Mouse (Mus musculus): ENCODE results near the gene Clip4. TPM values are rescaled to one million over a fixed set of nuclear protein-coding genes. Genes with fewer than 3 reads are reported as not detected.

Gene Clip4
- polyA plus RNA-seq, 1 experiment: not detected

DNA sequence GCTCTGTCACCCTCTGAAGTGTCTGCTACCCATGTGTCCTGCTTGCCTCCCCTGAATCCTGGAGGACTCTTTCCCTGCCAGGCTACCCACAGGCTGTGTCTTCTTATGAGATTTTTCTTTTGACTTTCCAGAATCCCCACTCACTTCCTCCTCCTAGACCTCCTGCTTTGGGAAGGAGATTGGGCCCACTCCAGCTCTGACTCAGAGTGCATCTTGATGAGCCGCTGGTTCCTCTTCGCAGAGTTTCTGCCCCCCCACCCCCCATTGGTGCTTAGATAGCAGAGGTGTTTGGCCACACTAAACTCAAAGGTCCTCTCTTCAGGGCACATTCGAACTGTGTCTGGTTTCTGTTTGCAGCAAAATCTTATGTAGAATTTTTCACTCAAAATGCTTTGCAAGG lies 58.3 kb downstream of the Clip4 start:
- H3K4me3 ChIP-seq (ENCODE audit: insufficient read depth, low read length): no peak overlapping the region

DNA sequence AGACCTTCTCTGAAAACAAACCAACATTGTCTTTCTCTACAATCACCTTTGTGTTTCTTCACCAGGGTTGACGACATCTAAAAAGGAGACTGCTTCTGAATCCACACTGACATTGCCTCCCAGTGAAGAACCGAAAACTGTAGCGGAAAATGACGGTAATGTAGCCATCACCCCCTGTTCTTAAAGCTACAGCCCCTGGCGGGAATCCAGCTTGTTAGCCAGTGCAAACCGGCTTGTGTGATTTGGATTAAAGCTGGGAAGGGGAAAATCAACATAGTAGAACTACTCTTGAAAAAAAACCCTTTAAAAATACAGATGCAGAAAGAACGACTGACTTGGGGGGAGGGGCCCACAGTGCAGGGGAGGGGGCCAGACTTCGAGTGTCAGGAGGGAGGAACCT lies 59.4 kb downstream of the Clip4 start:
- Histone ChIP-seq H3K4me1 (ENCODE audit: control insufficient read depth, insufficient read depth, low read length) (no peaks in the 10 kb centered on the region), H3K27ac (ENCODE audit: insufficient read depth, low read depth, low read length) (no peak overlapping the region), H3K4me3 (ENCODE audit: insufficient read depth, low read length) (no peak overlapping the region)
- TF ChIP-seq POLR2A (IDR thresholded peaks at IDR 0.05; ENCODE audit: borderline replicate concordance, low read depth, low read length): no peak
- no peak for TF ChIP-seq CTCF (IDR thresholded peaks at IDR 0.05; ENCODE audit: low read depth, low read length)

More for the DNA sequence above, 58.3 kb downstream of the Clip4 start:
- TF ChIP-seq POLR2A (IDR thresholded peaks at IDR 0.05; ENCODE audit: borderline replicate concordance, low read depth, low read length) (no peak), CTCF (IDR thresholded peaks at IDR 0.05; ENCODE audit: low read depth, low read length) (no peak)
- no peaks in the 10 kb centered on the region for H3K4me1 ChIP-seq (ENCODE audit: control insufficient read depth, insufficient read depth, low read length)
- H3K27ac ChIP-seq (ENCODE audit: insufficient read depth, low read depth, low read length): no peak overlapping the region

DNA sequence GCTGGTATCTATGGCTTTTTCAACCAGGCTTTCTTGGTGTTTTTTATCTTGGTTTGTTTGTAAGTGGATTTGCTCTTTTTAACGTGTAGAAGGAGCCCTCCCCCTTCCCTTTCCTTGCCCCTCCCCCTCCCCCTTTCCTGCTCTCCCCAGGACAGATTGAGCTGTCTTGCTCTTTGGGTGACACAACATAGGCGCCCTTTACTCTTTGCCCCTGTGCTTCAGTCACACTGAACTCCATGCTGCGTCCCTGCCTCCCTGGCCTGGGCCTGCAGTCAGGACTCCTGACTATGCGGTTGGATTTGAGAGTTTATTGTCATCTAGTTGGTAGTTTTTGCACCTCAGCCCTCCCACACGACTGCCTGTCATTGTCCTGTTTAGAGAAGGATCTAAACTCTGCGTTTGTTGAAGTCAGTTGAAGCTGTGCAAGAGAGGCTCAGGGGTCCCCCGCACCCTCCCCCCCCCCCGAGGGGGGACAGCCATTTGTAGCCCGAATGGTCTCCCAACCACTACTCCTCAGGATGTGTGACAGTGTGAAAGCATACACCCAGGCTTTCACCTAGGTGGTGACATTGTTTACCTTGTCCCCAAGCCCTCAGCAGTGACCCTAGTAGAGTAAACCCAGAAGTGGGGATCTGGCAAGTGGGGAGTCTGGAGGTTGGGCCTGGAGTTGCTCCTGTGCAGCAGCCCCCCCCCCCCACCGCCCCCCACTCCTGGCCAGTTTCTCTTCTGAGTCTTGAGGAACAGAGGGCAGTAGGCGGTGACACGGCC lies 60.6 kb downstream of the Clip4 start:
- TF ChIP-seq CTCF (IDR thresholded peaks at IDR 0.05; ENCODE audit: low read depth, low read length): no peak
- no peak for TF ChIP-seq POLR2A (IDR thresholded peaks at IDR 0.05; ENCODE audit: borderline replicate concordance, low read depth, low read length)
- Histone ChIP-seq H3K27ac (ENCODE audit: insufficient read depth, low read depth, low read length) (no peak overlapping the region), H3K4me3 (ENCODE audit: insufficient read depth, low read length) (no peak overlapping the region), H3K4me1 (ENCODE audit: control insufficient read depth, insufficient read depth, low read length) (no peaks in the 10 kb centered on the region)

DNA sequence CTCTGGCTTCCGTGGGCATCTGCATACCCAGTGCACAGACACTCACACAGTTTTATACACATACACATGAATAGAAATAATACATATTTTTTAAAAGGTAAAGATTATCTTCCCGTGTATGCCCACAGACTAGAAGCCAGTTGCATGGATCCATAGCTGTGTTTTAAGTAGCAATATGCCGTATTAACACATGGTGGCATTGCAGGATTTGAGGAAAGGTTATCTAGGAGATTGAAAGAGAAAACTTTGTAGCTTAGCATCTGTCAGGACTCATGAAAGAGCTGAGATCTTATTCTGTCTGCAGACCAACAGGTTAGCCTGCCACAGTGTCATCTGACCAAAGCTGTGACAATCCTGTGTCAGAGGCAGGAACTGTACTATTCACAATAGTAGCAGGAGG lies 63.7 kb downstream of the Clip4 start:
- no peaks in the 10 kb centered on the region for H3K4me1 ChIP-seq (ENCODE audit: control insufficient read depth, insufficient read depth, low read length)
- no peak overlapping the region for H3K27ac ChIP-seq (ENCODE audit: insufficient read depth, low read depth, low read length)
- TF ChIP-seq CTCF (IDR thresholded peaks at IDR 0.05; ENCODE audit: low read depth, low read length): no peak
- no peak for TF ChIP-seq POLR2A (IDR thresholded peaks at IDR 0.05; ENCODE audit: borderline replicate concordance, low read depth, low read length)
- H3K4me3 ChIP-seq (ENCODE audit: insufficient read depth, low read length): no peak overlapping the region

DNA sequence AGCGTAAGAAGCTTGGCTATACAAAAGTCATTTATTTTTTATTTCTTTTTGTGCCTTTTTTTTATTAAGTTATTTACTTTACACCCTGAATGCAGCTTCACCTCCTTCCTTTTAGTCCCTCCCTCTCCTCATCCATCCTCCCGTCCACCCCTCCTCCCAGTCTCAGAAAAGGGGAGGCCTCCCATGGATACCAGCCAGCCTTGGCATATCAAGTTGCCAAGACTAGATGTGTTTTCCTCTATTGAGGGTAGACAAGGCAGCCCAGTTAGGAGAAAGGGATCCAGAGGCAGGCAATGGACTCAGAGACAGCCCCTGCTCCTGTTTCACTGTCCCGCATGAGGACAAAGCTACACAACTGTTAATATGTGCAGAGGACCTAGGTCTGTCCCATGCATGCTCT lies 93.9 kb downstream of the Clip4 start:
- Histone ChIP-seq H3K4me3 (ENCODE audit: insufficient read depth, low read length) (no peak overlapping the region), H3K27ac (ENCODE audit: insufficient read depth, low read depth, low read length) (no peak overlapping the region), H3K4me1 (ENCODE audit: control insufficient read depth, insufficient read depth, low read length) (no peaks in the 10 kb centered on the region)
- TF ChIP-seq POLR2A (IDR thresholded peaks at IDR 0.05; ENCODE audit: borderline replicate concordance, low read depth, low read length) (no peak), CTCF (IDR thresholded peaks at IDR 0.05; ENCODE audit: low read depth, low read length) (no peak)

DNA sequence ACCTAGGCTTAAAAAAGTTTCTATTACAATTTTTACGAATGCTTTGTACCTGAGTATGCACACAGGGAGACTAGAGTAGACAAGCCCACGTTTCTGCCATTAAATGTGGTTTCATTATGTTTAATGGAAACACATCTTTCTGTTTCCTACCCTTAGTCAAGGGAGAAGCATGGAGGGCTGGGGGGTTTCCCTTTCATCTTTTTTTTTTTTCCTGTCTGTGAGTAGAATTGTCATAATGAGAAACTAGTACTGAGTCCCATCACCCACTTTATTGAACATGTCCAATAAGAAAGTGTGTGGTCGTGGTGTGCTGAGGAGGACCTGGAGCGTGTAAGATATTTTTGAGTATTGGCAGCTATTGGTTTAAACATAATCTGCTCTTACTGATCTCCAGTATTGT lies 94.6 kb downstream of the Clip4 start:
- H3K27ac ChIP-seq (ENCODE audit: insufficient read depth, low read depth, low read length): no peak overlapping the region

DNA sequence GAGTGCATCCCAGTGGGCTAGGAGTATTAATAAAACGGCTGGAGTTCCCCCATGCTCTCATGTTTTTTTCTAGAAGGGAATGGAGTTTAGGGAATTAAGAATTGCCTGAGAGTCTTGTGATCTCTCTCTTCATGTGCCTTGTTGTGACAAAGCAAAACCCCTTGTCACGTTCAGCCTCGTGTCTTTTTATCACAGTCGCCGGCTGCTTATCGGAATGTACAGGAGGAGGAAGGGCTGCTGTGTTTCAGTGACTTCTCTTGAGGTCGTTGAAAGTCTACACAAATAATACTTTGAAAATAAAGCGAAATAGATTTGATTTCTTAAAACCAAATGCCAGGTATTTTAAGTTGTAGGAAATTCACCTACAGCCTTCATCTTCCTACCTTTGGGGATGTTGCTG lies 95.8 kb downstream of the Clip4 start:
- no peaks in the 10 kb centered on the region for H3K4me1 ChIP-seq (ENCODE audit: control insufficient read depth, insufficient read depth, low read length)
- H3K4me3 ChIP-seq (ENCODE audit: insufficient read depth, low read length): no peak overlapping the region
- no peak overlapping the region for H3K27ac ChIP-seq (ENCODE audit: insufficient read depth, low read depth, low read length)
- no peak for TF ChIP-seq POLR2A (IDR thresholded peaks at IDR 0.05; ENCODE audit: borderline replicate concordance, low read depth, low read length)
- no peak for TF ChIP-seq CTCF (IDR thresholded peaks at IDR 0.05; ENCODE audit: low read depth, low read length)

More for the DNA sequence above, 94.6 kb downstream of the Clip4 start:
- TF ChIP-seq CTCF (IDR thresholded peaks at IDR 0.05; ENCODE audit: low read depth, low read length) (no peak), POLR2A (IDR thresholded peaks at IDR 0.05; ENCODE audit: borderline replicate concordance, low read depth, low read length) (no peak)
- no peaks in the 10 kb centered on the region for H3K4me1 ChIP-seq (ENCODE audit: control insufficient read depth, insufficient read depth, low read length)
- H3K4me3 ChIP-seq (ENCODE audit: insufficient read depth, low read length): no peak overlapping the region

DNA sequence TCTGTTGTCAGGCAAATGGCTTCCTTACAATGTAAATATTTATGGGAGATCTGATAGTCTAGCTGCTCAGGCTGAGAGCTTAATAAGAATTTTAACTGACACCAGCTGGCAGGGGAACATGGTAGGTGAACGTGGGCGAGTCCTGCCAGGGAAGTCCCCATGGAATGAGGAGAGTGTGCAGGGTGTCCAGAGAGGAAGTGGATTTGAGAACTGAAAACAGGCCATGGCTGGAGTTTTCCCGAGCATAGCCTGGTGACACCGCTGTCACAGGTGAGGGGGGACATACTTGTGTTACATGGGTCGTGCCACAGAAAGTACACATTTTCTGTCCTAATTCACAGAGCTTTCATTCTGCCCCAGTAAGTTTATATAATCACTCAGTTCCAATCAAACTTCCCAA lies 97.2 kb downstream of the Clip4 start:
- no peak overlapping the region for H3K4me3 ChIP-seq (ENCODE audit: insufficient read depth, low read length)
- no peak for TF ChIP-seq POLR2A (IDR thresholded peaks at IDR 0.05; ENCODE audit: borderline replicate concordance, low read depth, low read length)
- H3K4me1 ChIP-seq (ENCODE audit: control insufficient read depth, insufficient read depth, low read length): no peaks in the 10 kb centered on the region
- H3K27ac ChIP-seq (ENCODE audit: insufficient read depth, low read depth, low read length): no peak overlapping the region

DNA sequence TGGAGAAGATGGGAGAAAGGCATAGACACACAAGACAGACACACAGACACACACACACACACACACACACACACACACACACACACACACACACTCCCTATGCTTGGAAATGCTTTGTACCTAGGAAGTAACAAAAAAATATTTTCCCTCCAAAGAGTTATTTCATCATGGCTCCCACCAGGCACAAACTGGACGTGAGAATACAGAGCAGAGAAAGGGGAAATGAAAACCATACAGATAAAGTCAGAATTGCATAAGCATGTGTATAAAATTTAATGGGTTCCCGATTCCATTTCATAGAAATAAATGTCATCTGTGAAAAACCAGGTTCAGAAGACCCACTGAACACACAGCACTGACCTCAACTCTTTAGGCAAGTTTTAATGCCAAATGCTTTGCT lies 99.6 kb downstream of the Clip4 start:
- no peak overlapping the region for H3K27ac ChIP-seq (ENCODE audit: insufficient read depth, low read depth, low read length)
- TF ChIP-seq CTCF (IDR thresholded peaks at IDR 0.05; ENCODE audit: low read depth, low read length): no peak
- TF ChIP-seq POLR2A (IDR thresholded peaks at IDR 0.05; ENCODE audit: borderline replicate concordance, low read depth, low read length): no peak
- H3K4me1 ChIP-seq (ENCODE audit: control insufficient read depth, insufficient read depth, low read length): no peaks in the 10 kb centered on the region
- no peak overlapping the region for H3K4me3 ChIP-seq (ENCODE audit: insufficient read depth, low read length)

DNA sequence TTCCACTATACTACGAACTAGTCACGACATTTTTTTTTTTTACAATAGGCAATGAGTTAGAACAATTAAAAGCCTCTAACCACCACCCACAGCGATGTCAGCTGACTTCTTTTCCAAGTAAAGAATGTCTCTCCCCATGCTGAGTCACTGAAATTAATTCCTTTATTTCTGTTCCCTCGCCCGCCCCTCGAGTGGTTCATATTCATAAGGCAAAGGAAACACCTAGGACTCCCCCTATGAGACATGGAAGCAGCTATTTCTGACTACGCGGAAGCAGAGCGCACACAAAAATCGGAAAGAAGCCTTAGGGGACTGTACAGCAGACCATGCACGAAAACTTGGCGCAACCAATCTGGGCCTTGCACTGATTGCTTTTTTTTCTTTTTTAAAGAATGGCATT lies 100.6 kb downstream of the Clip4 start:
- H3K27ac ChIP-seq (ENCODE audit: insufficient read depth, low read depth, low read length): no peak overlapping the region
- no peaks in the 10 kb centered on the region for H3K4me1 ChIP-seq (ENCODE audit: control insufficient read depth, insufficient read depth, low read length)
- TF ChIP-seq CTCF (IDR thresholded peaks at IDR 0.05; ENCODE audit: low read depth, low read length) (no peak), POLR2A (IDR thresholded peaks at IDR 0.05; ENCODE audit: borderline replicate concordance, low read depth, low read length) (no peak)
- H3K4me3 ChIP-seq (ENCODE audit: insufficient read depth, low read length): no peak overlapping the region

Measured in bone marrow macrophage, adult 2 months (primary cell).